Mouse (Mus musculus) stomach, postnatal 0 days (tissue): Measurements from ENCODE around the gene Gm4491.

ENCODE experiments used
- CTCF ChIP-seq: IDR thresholded peaks from 2 replicates; pipeline ENCODE4 v1.5.1; 2016; ENCODE audit warnings: antibody characterized with exemption, low read depth, mild to moderate bottlenecking, moderate library complexity
- EP300 ChIP-seq: optimal IDR thresholded peaks from 2 replicates; pipeline ENCODE3; 2016; ENCODE audit warnings: antibody characterized with exemption

DNA sequence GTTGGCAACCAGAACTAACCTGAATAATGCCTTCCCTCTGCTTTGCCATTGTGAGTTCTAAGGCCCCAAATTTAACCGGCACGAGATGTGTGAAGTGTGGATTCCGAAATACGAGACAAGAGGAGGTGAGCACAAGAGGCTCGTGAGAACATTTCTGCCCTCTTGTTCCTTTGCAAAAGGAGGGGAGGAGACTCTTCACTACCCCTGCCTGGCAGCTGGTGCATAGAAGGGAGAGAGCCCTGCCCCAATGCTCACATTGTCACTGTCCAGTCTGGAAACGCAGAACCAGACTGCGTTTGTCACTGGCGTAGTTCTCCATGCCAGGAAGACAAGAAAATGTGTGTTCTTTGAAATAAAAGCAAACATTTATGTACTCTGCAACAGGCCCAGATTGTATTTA is 19.6 kb upstream of the Gm4491 start:
- TF ChIP-seq CTCF, result no peak
- no peak for TF ChIP-seq EP300
